Mouse (Mus musculus): Measurements from ENCODE around the gene Selenos.

Gene Selenos

DNA sequence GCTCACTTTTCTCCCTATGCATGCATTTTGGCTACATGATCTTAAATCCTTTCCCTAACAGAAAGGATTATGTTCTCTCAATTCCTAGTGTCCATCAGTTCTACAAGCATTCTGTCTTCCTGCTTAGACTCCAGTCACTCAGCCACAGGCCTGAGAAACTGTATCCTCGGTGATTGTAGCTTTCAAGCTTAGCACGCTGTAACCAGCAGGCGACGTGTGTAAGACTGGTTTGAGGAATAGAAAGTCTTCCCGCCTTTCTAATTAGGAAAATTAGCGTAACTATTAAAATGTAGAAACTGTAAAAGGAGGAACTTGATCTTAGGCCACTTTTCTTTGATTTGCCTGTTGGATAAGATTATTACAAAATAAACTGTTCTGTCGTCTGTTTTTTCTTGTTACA is 39.3 kb downstream of the Selenos start:
- DNase-seq (ENCODE audit: low spot score): no peak

DNA sequence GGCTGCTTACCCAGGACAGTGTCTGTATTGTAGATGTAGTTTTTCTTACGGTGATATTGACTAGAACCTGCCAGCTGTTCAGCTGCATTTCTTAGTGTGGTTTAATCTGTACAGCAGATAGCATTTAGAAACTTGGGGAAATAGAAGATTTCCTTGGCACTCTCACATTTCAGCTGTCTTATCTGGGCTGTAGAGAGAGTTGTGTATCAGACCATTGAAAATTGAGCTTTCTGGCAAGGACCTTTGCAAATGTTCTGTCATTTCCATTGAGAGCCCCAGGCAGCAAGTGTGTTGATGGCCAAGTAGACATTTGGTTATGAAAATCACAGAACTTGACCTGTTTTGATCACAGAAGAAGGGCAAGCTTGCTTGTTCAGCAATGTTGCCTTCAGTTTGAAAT is 40.7 kb downstream of the Selenos start:
- DNase-seq (ENCODE audit: low spot score): no peak

DNA sequence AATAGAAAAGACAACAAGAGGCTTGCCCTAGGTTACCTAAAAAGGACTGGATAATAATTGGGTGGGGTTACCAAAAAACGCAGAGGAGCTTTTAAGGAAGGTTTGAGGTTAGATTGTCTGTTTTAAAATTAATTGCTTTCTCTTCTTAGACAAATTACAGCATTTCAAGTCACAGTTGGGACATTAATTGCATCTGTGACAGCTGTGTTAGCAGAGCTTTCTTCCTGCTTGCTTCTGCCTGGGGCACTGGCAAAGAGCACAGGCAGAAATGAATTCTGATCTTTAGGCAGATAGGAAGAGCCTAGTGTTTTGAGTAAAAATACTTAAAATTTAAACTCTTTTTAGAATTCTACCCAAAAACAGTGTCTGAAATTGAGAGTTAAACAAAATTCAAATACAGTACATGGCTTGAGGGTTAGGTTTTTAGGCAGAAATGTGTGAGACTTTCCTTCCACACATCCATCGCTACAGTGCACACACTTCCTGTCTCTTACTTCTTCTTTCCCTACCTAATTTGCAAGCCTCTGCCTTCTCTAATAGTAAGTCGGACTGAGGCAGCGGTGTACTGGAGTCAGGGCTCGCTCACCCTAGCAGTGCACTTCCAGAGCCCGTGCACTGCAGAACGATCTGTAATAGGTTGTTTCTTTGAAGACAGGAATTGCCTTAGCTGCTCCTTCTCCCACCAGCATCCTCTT is 41.4 kb downstream of the Selenos start:
- DNase-seq (ENCODE audit: low spot score): no peak

DNA sequence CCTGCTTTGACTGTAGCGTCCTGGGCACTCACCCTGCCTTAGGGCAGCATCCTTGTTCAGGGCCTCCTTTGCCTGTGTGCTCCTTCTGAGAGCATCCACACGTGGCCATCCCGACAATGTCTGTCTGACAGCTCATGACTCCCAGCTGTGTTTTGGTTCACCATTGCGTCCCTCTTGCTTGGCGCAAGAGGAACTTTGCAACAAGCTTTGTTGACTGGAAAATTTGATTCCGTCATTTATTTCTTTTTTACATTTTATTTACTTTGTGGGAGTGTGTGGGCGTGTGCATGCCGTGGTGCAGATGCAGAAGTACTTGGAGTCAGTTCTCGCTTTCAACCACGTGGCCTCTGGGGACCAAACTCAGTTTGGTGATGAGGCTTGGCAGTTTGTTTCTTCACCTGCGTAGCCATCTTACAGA is 45.1 kb downstream of the Selenos start:
- DNase-seq (ENCODE audit: low spot score): no peak

- no peak for DNase-seq (ENCODE audit: low spot score)
Measured at GRCm38 (mm10) chr7:66125368-66125767, 45.9 kb downstream of the Selenos start.

DNA sequence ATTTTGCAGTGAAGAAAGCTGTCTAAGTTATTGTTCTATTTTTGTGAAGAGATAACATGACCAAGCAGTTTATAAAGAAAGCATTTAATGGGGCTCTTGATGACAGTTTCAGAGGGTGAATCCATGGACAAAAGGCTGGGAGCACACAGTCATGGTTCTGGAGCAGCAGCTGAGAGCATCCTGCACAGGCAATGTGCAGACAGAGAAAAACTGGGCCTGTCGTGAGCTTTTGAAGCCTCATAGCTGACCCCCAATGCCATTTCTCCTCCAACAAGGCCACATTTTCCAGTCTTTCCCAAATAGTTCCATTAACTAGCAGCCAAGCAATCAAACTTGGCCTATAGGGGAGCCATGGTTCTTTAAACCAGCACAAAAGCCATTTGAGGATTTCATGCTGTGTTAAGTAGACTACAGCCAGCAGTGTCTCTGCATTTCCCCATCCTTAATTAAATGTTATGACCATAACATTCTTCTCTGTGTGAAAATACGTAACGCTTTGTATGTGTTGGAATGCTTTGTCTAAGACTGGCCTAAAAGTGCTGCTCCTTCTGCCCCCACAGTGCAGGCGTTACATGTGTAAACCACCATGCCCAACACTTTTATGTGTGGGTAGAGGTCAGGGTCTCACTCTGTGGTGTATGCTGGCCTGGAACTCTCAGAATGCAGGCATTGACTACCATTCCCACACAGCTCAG is 48.6 kb downstream of the Selenos start:
- DNase-seq (ENCODE audit: low spot score): no peak

GRCm38 (mm10) chr7:66128857-66129256 is 49.4 kb downstream of the Selenos start:
- DNase-seq (ENCODE audit: low spot score): no peak

- DNase-seq (ENCODE audit: low spot score): no peak
Measured at GRCm38 (mm10) chr7:66130296-66130695, 50.8 kb downstream of the Selenos start.

- DNase-seq (ENCODE audit: low spot score): no peak
Measured at GRCm38 (mm10) chr7:66131776-66132421, 52.5 kb downstream of the Selenos start.

DNA sequence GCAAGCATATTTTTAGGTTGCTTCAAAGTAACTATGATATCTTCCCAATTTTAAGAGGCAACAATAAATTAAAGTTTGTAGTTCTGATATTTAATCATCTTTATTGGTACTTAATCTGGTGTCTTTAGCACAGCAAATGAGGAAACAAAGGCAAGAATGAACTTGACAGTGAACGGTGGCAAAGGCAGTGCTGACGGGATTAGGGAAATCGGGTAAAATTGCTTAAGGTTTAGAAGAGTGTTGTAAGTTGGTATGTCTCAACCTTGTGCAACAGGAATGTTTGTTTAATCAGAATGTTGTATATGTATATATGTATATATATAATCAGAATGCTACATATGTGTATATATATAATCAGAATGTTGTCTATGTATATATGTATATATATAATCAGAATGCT is 54.7 kb downstream of the Selenos start:
- no peak for DNase-seq (ENCODE audit: low spot score)

GRCm38 (mm10) chr7:66135644-66136043 is 56.2 kb downstream of the Selenos start:
- DNase-seq (ENCODE audit: low spot score): no peak

DNA sequence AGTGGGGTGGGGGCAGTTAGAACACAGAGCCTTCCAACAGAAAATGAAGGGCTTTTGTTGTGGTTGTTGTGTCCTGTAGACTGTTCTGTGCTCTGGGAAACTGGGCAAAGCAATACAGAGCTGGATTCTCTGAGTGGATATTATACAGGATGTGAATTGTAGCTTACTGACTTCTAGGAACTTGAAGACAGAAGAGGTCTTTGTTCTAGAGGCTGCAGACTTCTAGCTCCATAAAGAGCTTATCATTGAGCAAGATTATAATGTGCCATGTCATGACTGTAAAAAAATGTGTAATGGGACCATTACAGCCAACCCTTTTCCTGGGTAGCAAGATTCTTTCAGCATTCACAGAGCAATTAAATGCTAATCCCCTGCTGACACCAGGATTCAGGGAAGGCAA is 56.7 kb downstream of the Selenos start:
- DNase-seq (ENCODE audit: low spot score): no peak

DNA sequence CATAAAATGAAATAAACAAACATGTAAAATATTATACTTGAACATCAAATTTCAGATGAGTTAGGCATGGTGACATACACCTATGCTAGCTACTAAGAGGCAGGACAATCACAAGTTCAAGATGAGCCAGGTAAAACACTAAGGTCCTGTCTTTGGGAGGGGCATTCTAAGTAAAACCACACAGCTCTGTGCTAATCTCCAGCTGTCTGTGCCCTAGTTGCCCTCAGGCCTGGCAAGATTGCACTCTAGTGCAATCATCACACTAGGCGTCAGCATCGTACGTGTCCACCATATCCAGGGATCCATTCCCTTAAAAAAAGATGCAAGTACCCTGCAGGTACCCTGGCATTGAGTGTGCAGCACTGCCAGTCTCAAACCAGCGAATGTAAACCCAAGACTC is 57.9 kb downstream of the Selenos start:
- no peak for DNase-seq (ENCODE audit: low spot score)

GRCm38 (mm10) chr7:66138301-66138700 is 58.9 kb downstream of the Selenos start:
- no peak for DNase-seq (ENCODE audit: low spot score)

DNA sequence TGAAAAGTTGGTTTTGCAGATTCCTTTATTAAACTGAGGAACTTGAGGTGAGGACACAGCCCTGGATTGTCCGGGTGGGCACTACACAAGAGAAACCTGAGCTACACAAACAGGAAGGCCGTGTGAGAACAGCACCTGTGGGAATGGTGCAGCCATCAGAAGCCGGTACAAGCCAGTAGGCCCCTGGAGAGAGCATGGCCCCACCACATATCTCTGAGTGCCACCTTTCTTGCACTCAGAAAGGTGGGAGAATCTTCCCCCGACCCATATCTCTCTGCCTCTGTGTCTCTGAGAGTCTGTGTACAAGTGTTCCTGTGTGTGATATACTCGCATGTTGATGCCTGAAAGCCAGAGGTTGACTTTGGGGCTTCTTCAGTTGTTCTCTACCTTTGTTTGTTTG is 59.4 kb downstream of the Selenos start:
- DNase-seq (ENCODE audit: low spot score): no peak

All from urinary bladder, postnatal 10 days (tissue).